Mouse (Mus musculus) CH12.LX (cell line): Measurements from ENCODE around the gene Stard13. TPM values are rescaled to one million over a fixed set of nuclear protein-coding genes. Genes with fewer than 3 reads are reported as not detected.

ENCODE experiments used
- DNase-seq: peaks from one replicate; pipeline ENCODE4 v3.0.0-alpha.2; 2013; ENCODE audit errors: extremely low read depth
- H3K27ac ChIP-seq: 2 replicates; pipeline ENCODE4 v1.5.1; 2012; ENCODE audit warnings: low read depth, mild to moderate bottlenecking, control low read depth, moderate library complexity; ENCODE audit not compliant: insufficient read depth
- H3K27me3 ChIP-seq: replicated peaks from 2 replicates; pipeline ENCODE3; 2012; ENCODE audit warnings: inconsistent platforms
- H3K36me3 ChIP-seq, 2 experiments: replicated peaks in 1 of 2; 2 replicates each; pipeline versions ENCODE3 to v1.6.1; 2012; ENCODE audit warnings: inconsistent platforms in 1 of 2, low read length in 1 of 2, mild to moderate bottlenecking in 1 of 2, mixed read lengths in 1 of 2, moderate library complexity in 1 of 2; ENCODE audit not compliant: control insufficient read depth in 1 of 2, insufficient read depth in 1 of 2
- H3K4me1 ChIP-seq, 2 experiments: 2 replicates each; pipeline ENCODE4 v1.6.1; 2012; ENCODE audit warnings: inconsistent platforms in 1 of 2, moderate library complexity in 1 of 2; ENCODE audit not compliant: insufficient read depth in 2 of 2, control insufficient read depth in 1 of 2
- H3K4me2 ChIP-seq: 2 replicates; pipeline ENCODE4 v1.6.1; 2012; ENCODE audit warnings: low read depth, mild to moderate bottlenecking, control low read depth; ENCODE audit not compliant: poor library complexity, insufficient read depth, severe bottlenecking
- H3K4me3 ChIP-seq, 3 experiments: fragments of 150-350 bp in 1 of 3; sonication (generic) in 1 of 3; replicated peaks in 1 of 3; 2 replicates each; pipeline versions ENCODE3 to v1.5.1; 2011 to 2012; ENCODE audit warnings: low read depth in 2 of 3, low read length in 2 of 3, mild to moderate bottlenecking in 2 of 3, moderate library complexity in 2 of 3, control low read depth in 1 of 3, improper control_type of control experiment in 1 of 3, inconsistent platforms in 1 of 3, mixed read lengths in 1 of 3; ENCODE audit not compliant: poor library complexity in 1 of 3
- H3K79me2 ChIP-seq: replicated peaks from 2 replicates; pipeline ENCODE4 v1.6.1; 2012; ENCODE audit warnings: mild to moderate bottlenecking, moderate library complexity; ENCODE audit not compliant: control insufficient read depth, poor library complexity, insufficient read depth, severe bottlenecking; ENCODE audit errors: extremely low read depth
- H3K9ac ChIP-seq: 2 replicates; pipeline ENCODE4 v1.6.1; 2012; ENCODE audit warnings: low read depth, mild to moderate bottlenecking, control low read depth, moderate library complexity; ENCODE audit not compliant: insufficient read depth
- H3K9me3 ChIP-seq: replicated peaks from 2 replicates; pipeline ENCODE3; 2012; ENCODE audit warnings: low read length, inconsistent platforms, mixed read lengths
- BHLHE40 ChIP-seq: IDR thresholded peaks from 2 replicates; pipeline ENCODE4 v1.6.1; 2011; ENCODE audit warnings: mild to moderate bottlenecking, low read depth, low read length, improper control_type of control experiment
- CHD1 ChIP-seq: IDR thresholded peaks from 2 replicates; pipeline ENCODE4 v1.6.1; 2012; ENCODE audit warnings: low read depth, low read length, improper control_type of control experiment, inconsistent platforms
- CHD2 ChIP-seq: IDR thresholded peaks from 2 replicates; pipeline ENCODE4 v1.6.1; 2011; ENCODE audit warnings: low read length, improper control_type of control experiment
- CTCF ChIP-seq, 2 experiments: IDR thresholded peaks in 1 of 2; conservative IDR thresholded peaks in 1 of 2; 2 replicates each; pipeline ENCODE4 v1.5.1; 2011 to 2012; ENCODE audit warnings: low read depth in 2 of 2, low read length in 2 of 2, improper control_type of control experiment in 1 of 2, inconsistent platforms in 1 of 2, mild to moderate bottlenecking in 1 of 2, moderate library complexity in 1 of 2
- E2F4 ChIP-seq: IDR thresholded peaks from 2 replicates; pipeline ENCODE4 v1.6.1; 2011; ENCODE audit warnings: low read depth, low read length, improper control_type of control experiment; ENCODE audit not compliant: insufficient replicate concordance
- ETS1 ChIP-seq: conservative IDR thresholded peaks from 2 replicates; pipeline ENCODE4 v1.6.1; 2012; ENCODE audit warnings: low read depth, mild to moderate bottlenecking, inconsistent platforms, low read length, improper control_type of control experiment, moderate library complexity
- GABPA ChIP-seq: IDR thresholded peaks from 2 replicates; pipeline ENCODE4 v1.6.1; 2012; ENCODE audit warnings: low read depth, low read length, improper control_type of control experiment, inconsistent platforms; ENCODE audit not compliant: insufficient replicate concordance
- HCFC1 ChIP-seq: IDR thresholded peaks from 2 replicates; pipeline ENCODE4 v1.6.1; 2012; ENCODE audit warnings: low read depth, mild to moderate bottlenecking, inconsistent platforms, low read length, improper control_type of control experiment
- JUN ChIP-seq: IDR thresholded peaks from 2 replicates; pipeline ENCODE4 v1.6.1; 2011; ENCODE audit warnings: low read depth, mild to moderate bottlenecking, low read length, improper control_type of control experiment, moderate library complexity; ENCODE audit not compliant: insufficient read depth
- JUND ChIP-seq: conservative IDR thresholded peaks from 2 replicates; pipeline ENCODE4 v1.6.1; 2011; ENCODE audit warnings: low read depth, low read length, improper control_type of control experiment
- MAFK ChIP-seq: IDR thresholded peaks from 2 replicates; pipeline ENCODE4 v1.6.1; 2011; ENCODE audit warnings: low read length, improper control_type of control experiment; ENCODE audit not compliant: insufficient replicate concordance
- MAX ChIP-seq: IDR thresholded peaks from 2 replicates; pipeline ENCODE4 v1.6.1; 2011; ENCODE audit warnings: low read length, improper control_type of control experiment
- MAZ ChIP-seq: IDR thresholded peaks from 2 replicates; pipeline ENCODE4 v1.6.1; 2012; ENCODE audit warnings: low read depth, mild to moderate bottlenecking, inconsistent platforms, low read length, improper control_type of control experiment, moderate library complexity
- MEF2A ChIP-seq: IDR thresholded peaks from 2 replicates; pipeline ENCODE4 v1.6.1; 2014; ENCODE audit warnings: low read depth, mild to moderate bottlenecking, inconsistent platforms, low read length, improper control_type of control experiment, borderline replicate concordance
- MXI1 ChIP-seq: IDR thresholded peaks from 2 replicates; pipeline ENCODE4 v1.6.1; 2011; ENCODE audit warnings: mild to moderate bottlenecking, low read depth, low read length, improper control_type of control experiment
- NELFE ChIP-seq: IDR thresholded peaks from 2 replicates; pipeline ENCODE4 v1.6.1; 2011; ENCODE audit warnings: low read depth, low read length, improper control_type of control experiment
- NRF1 ChIP-seq: IDR thresholded peaks from 2 replicates; pipeline ENCODE4 v1.6.1; 2014; ENCODE audit warnings: low read depth, mild to moderate bottlenecking, inconsistent platforms, low read length, improper control_type of control experiment, moderate library complexity
- POLR2A ChIP-seq: IDR thresholded peaks from 2 replicates; pipeline ENCODE4 v1.6.1; 2011; ENCODE audit warnings: low read depth, mild to moderate bottlenecking, improper control_type of control experiment, low read length
- POLR2AphosphoS2 ChIP-seq: IDR thresholded peaks from 2 replicates; pipeline ENCODE4 v1.6.1; 2011; ENCODE audit warnings: low read depth, low read length, improper control_type of control experiment
- RAD21 ChIP-seq: IDR thresholded peaks from 2 replicates; pipeline ENCODE4 v1.6.1; 2011; ENCODE audit warnings: low read depth, mild to moderate bottlenecking, low read length, improper control_type of control experiment, moderate library complexity
- RCOR1 ChIP-seq: conservative IDR thresholded peaks from 2 replicates; pipeline ENCODE4 v1.6.1; 2012; ENCODE audit warnings: low read depth, mild to moderate bottlenecking, inconsistent platforms, low read length, improper control_type of control experiment
- SIN3A ChIP-seq: IDR thresholded peaks from 2 replicates; pipeline ENCODE4 v1.6.1; 2012; ENCODE audit warnings: low read length, improper control_type of control experiment, inconsistent platforms
- TBP ChIP-seq: conservative IDR thresholded peaks from 2 replicates; pipeline ENCODE4 v1.6.1; 2011; ENCODE audit warnings: low read depth, low read length, improper control_type of control experiment
- USF1 ChIP-seq: IDR thresholded peaks from 2 replicates; pipeline ENCODE4 v1.6.1; 2014; ENCODE audit warnings: low read depth, mild to moderate bottlenecking, inconsistent platforms, low read length, improper control_type of control experiment
- USF2 ChIP-seq: conservative IDR thresholded peaks from 2 replicates; pipeline ENCODE4 v1.6.1; 2011; ENCODE audit warnings: low read depth, low read length, improper control_type of control experiment
- ZKSCAN1 ChIP-seq: IDR thresholded peaks from 2 replicates; pipeline ENCODE4 v1.6.1; 2012; ENCODE audit warnings: low read depth, inconsistent platforms, low read length, improper control_type of control experiment, borderline replicate concordance
- ZMIZ1 ChIP-seq: IDR thresholded peaks from 2 replicates; pipeline ENCODE4 v1.6.1; 2012; ENCODE audit warnings: low read depth, mild to moderate bottlenecking, inconsistent platforms, low read length, improper control_type of control experiment
- ZNF384 ChIP-seq: IDR thresholded peaks from 2 replicates; pipeline ENCODE4 v1.6.1; 2012; ENCODE audit warnings: low read depth, low read length, improper control_type of control experiment, inconsistent platforms
- dilution Hi-C: fragments of 300-500 bp; cut with MboI; formaldehyde crosslinking; loops from 2 replicates; pipeline ENCODE4 v1.14.3; 2020; ENCODE audit warnings: low sequenced_read_pairs; ENCODE audit not compliant: extremely low pct_unique_long_range_greater_than_20kb, extremely low pct_ligation_motif_present
- in situ Hi-C: fragments of 300-500 bp; cut with MboI; formaldehyde crosslinking; loops from 3 replicates; pipeline ENCODE4 v1.14.3; 2019; ENCODE audit warnings: low sequenced_read_pairs, low pct_ligation_motif_present, low pct_unique_long_range_greater_than_20kb, mixed read lengths
- polyA plus RNA-seq: library from polyadenylated mRNA; unstranded; fragments of >175 nt; gene quantifications from 2 replicates; pipeline ENCODE4 v1.2.1, GENCODE M21; 2012; ENCODE audit warnings: low read depth; ENCODE audit not compliant: insufficient read length
- total RNA-seq, 2 experiments: library from RNA; depleted of rRNA; stranded (reverse); fragments of 300-350 nt in 1 of 2; fragments of >200 nt in 1 of 2; gene quantifications; 2 replicates each; pipeline ENCODE4 v1.2.3; 2012 to 2014

Stard13 gene
- total and polyA plus RNA-seq, 3 experiments = 33.5 to 154 (median 73.6) TPM

DNA sequence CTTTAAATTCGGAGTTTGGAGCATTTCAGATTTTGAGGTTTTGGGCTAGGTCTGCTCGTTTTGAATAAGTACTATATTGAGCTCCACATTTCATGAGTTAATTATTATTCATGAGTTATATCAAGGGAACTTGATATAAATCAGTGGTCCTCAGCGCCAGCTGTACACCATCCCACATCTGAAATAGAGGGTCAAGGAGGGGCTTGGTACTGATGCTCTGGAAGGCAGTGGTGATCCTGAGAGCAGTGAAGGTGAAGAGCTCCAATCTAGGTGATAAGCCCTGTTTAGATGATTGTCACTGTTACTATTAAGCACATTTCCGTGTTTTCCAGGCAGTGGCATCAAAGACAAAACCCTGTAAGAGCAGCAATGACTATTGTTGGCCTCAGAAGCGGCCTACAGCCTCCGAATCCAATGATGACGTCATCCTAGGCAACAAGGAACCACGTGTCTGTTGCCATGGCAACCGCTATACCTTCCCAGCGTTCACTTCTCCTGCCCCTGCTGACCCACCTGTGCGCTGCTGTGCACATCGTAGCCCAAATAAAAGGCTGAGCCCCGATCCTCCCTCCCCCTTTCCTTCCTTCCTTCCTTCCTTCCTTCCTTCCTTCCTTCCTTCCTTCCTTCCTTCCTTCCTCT lies 5.2 kb downstream of the Stard13 start:
- H3K4me1 ChIP-seq = no peaks in the 10 kb centered on the region
- no peak overlapping the region for H3K4me3 ChIP-seq
- H3K4me2 ChIP-seq = no peak overlapping the region

DNA sequence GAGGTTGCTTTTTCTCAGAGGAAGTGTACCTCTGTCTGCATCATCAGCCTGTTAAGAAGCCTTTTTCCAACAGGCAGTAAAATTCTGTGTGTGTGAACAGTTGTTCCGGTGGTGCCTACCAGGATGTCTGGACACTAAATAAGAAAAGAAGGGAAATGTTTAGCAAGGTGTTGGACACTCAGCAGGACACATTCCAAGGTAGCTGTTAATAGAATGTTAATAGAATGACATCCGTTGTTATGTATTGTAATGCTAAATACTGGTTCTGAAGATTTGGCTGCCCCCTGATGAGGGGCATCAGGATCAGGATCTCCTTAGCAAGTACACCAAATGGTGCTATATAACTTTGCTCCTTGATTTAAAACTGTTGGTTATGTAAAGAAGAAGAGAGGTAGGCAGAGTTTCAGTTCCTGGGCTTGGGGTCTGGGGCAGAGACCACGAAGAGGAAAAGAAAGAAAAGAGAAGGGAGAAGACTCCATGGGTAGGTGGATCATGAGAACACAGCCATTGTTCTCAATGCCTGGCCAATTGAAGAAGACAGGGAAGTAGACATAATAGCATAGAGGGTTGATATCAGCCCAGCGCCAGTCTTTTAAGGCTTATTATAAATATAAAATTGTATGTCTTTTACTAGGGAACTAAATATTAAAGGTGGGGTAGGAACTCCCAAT lies 9.8 kb downstream of the Stard13 start:
- no peaks in the 10 kb centered on the region for H3K4me1 ChIP-seq
- H3K36me3 ChIP-seq = no peaks in the 10 kb centered on the region
- H3K9me3 ChIP-seq = no peaks in the 10 kb centered on the region
- no peak for DNase-seq
- H3K27ac ChIP-seq = no peak overlapping the region
- dilution Hi-C loops = no loop called here
- no peak overlapping the region for H3K4me3 ChIP-seq
- H3K9ac ChIP-seq = no peak overlapping the region
- no peaks in the 10 kb centered on the region for H3K27me3 ChIP-seq
- no peak overlapping the region for H3K4me2 ChIP-seq
- in situ Hi-C loops = no loop called here
- TF ChIP-seq RAD21 (no peak), BHLHE40 (no peak), ETS1 (no peak), USF2 (no peak), HCFC1 (no peak), POLR2A (no peak), MXI1 (no peak), JUND (no peak), RCOR1 (no peak), ZKSCAN1 (no peak), JUN (no peak), NRF1 (no peak), SIN3A (no peak), GABPA (no peak), ZNF384 (no peak), POLR2AphosphoS2 (no peak), E2F4 (no peak), ZMIZ1 (no peak), MAFK (no peak), CHD1 (no peak)
- no peaks in the 10 kb centered on the region for H3K79me2 ChIP-seq

More for the DNA sequence above, 5.2 kb downstream of the Stard13 start:
- no peaks in the 10 kb centered on the region for H3K27me3 ChIP-seq
- no peaks in the 10 kb centered on the region for H3K9me3 ChIP-seq
- no peak overlapping the region for H3K9ac ChIP-seq
- dilution Hi-C loops (no loop called here), in situ Hi-C loops (no loop called here)
- no peaks in the 10 kb centered on the region for H3K79me2 ChIP-seq
- peak; percentile 68 for TF ChIP-seq USF1
- no peak for TF ChIP-seq NELFE
- no peak for TF ChIP-seq CHD2
- no peak for TF ChIP-seq MAFK
- no peak for TF ChIP-seq CHD1
- TF ChIP-seq JUND = peak; percentile 54; the same call in 1 of the 2 replicates
- no peak for TF ChIP-seq POLR2AphosphoS2
- TF ChIP-seq JUN = peak; percentile 49
- TF ChIP-seq CTCF (conservative IDR thresholded peaks at IDR 0.05 in 1 of 2, IDR thresholded peaks at IDR 0.05 in 1 of 2; ENCODE audit: low read depth in 2 of 2, low read length in 2 of 2) = no peak
- TF ChIP-seq ZMIZ1 = no peak
- no peak for TF ChIP-seq TBP
- TF ChIP-seq ZKSCAN1 = no peak
- peak; percentile 44 for TF ChIP-seq USF2
- TF ChIP-seq MEF2A = no peak
- no peak for TF ChIP-seq ZNF384
- peak; percentile 54; the same call in 1 of the 2 replicates for TF ChIP-seq MAX
- TF ChIP-seq MAZ = no peak
- H3K36me3 ChIP-seq = no peaks in the 10 kb centered on the region
- H3K27ac ChIP-seq = no peak overlapping the region
- DNase-seq = no peak
